Mouse (Mus musculus): ENCODE measurements at regions not wholly inside any gene's neighbourhood (a gene's known extent, or its start where the extent isn't known, plus 50 kb on each side); places are given as distances from the start of the nearest gene placed in this dataset.

- H3K4me1 ChIP-seq (ENCODE audit: control insufficient read depth, insufficient read depth, low read length), result no peaks in the 10 kb centered on the region
- no peaks in the 10 kb centered on the region for H3K36me3 ChIP-seq (ENCODE audit: control insufficient read depth, insufficient read depth, low read length, poor library complexity, severe bottlenecking)
- peaks cover 2% of the 10 kb centered on the region for H3K9me3 ChIP-seq (replicated peaks; ENCODE audit: control insufficient read depth, insufficient read depth, low read length, poor library complexity, severe bottlenecking)
- no peak overlapping the region for H3K9ac ChIP-seq (ENCODE audit: low read depth, poor library complexity, severe bottlenecking)
- no peak overlapping the region for H3K27ac ChIP-seq (ENCODE audit: insufficient read depth, low read length)
- TF ChIP-seq CTCF (IDR thresholded peaks at IDR 0.05; ENCODE audit: low read depth, low read length), result no peak
- no peak for TF ChIP-seq EP300 (IDR thresholded peaks at IDR 0.05; ENCODE audit: insufficient read depth, low read depth, low read length)
- no peak for TF ChIP-seq POLR2A (IDR thresholded peaks at IDR 0.05; ENCODE audit: insufficient read depth, low read length)
- no peak overlapping the region for H3K4me3 ChIP-seq (ENCODE audit: low read depth, low read length)
- no peaks in the 10 kb centered on the region for H3K27me3 ChIP-seq (ENCODE audit: control insufficient read depth, insufficient read depth, low read length, poor library complexity, severe bottlenecking)
Observed at GRCm38 (mm10) chr14:105662839-105663238, 233.8 kb downstream of the Spry2 start.

DNA sequence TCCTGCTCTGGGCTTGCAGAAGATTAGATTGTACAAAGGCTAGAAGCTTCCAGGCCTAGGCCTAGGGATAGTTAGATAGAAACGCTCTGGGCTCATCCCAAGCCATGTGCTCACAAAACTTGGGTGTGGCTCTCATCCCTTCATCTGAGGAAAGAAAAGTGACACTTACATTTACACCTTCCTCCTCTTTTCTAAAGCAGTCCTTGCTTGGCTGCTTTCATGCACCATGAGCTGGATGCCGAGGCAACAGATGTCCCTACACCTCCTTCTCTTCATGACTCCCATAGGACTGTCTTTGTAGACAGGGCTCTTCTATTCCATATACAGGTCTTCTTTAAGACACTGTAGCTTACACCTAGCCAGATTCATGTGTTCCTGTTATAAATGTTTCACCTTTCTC is 238.3 kb downstream of the Spry2 start:
- H3K4me3 ChIP-seq (ENCODE audit: low read depth, low read length), result no peak overlapping the region
- TF ChIP-seq CTCF (IDR thresholded peaks at IDR 0.05; ENCODE audit: low read depth, low read length) (no peak), POLR2A (IDR thresholded peaks at IDR 0.05; ENCODE audit: insufficient read depth, low read length) (no peak), EP300 (IDR thresholded peaks at IDR 0.05; ENCODE audit: insufficient read depth, low read depth, low read length) (no peak)

DNA sequence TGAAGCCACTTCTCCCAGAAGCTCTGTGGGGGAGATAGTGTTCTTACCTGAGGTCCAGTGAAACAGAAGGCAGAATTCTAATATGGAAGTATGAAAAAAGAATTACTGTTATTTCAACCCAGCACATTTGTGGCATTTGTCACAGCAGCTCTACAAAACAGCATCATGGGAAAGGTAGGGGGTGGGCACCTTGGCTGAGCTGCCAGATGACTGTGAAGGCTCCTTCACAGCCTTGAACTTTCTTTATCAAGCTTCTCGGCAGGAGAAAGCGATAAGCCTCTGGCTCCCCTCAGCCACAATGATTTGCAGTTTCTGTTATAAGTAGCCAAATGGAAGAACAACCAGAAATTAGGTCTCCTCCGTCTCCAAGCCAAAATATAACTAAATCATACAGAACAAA is 249.5 kb downstream of the Spry2 start:
- Histone ChIP-seq H3K27ac (ENCODE audit: insufficient read depth, low read length) (no peak overlapping the region), H3K4me1 (ENCODE audit: control insufficient read depth, insufficient read depth, low read length) (no peaks in the 10 kb centered on the region), H3K36me3 (ENCODE audit: control insufficient read depth, insufficient read depth, low read length, poor library complexity, severe bottlenecking) (no peaks in the 10 kb centered on the region), H3K4me3 (ENCODE audit: low read depth, low read length) (no peak overlapping the region), H3K9me3 (replicated peaks; ENCODE audit: control insufficient read depth, insufficient read depth, low read length, poor library complexity, severe bottlenecking) (no peaks in the 10 kb centered on the region; the same call in 1 of the 2 replicates), H3K27me3 (ENCODE audit: control insufficient read depth, insufficient read depth, low read length, poor library complexity, severe bottlenecking) (no peaks in the 10 kb centered on the region), H3K9ac (ENCODE audit: low read depth, poor library complexity, severe bottlenecking) (no peak overlapping the region)
- TF ChIP-seq EP300 (IDR thresholded peaks at IDR 0.05; ENCODE audit: insufficient read depth, low read depth, low read length), result no peak
- TF ChIP-seq CTCF (IDR thresholded peaks at IDR 0.05; ENCODE audit: low read depth, low read length), result no peak
- no peak for TF ChIP-seq POLR2A (IDR thresholded peaks at IDR 0.05; ENCODE audit: insufficient read depth, low read length)

More for the DNA sequence above, 238.3 kb downstream of the Spry2 start:
- Histone ChIP-seq H3K27ac (ENCODE audit: insufficient read depth, low read length) (no peak overlapping the region), H3K9ac (ENCODE audit: low read depth, poor library complexity, severe bottlenecking) (no peak overlapping the region), H3K36me3 (ENCODE audit: control insufficient read depth, insufficient read depth, low read length, poor library complexity, severe bottlenecking) (no peaks in the 10 kb centered on the region), H3K9me3 (replicated peaks; ENCODE audit: control insufficient read depth, insufficient read depth, low read length, poor library complexity, severe bottlenecking) (peaks cover 4% of the 10 kb centered on the region), H3K27me3 (ENCODE audit: control insufficient read depth, insufficient read depth, low read length, poor library complexity, severe bottlenecking) (no peaks in the 10 kb centered on the region), H3K4me1 (ENCODE audit: control insufficient read depth, insufficient read depth, low read length) (no peaks in the 10 kb centered on the region)

DNA sequence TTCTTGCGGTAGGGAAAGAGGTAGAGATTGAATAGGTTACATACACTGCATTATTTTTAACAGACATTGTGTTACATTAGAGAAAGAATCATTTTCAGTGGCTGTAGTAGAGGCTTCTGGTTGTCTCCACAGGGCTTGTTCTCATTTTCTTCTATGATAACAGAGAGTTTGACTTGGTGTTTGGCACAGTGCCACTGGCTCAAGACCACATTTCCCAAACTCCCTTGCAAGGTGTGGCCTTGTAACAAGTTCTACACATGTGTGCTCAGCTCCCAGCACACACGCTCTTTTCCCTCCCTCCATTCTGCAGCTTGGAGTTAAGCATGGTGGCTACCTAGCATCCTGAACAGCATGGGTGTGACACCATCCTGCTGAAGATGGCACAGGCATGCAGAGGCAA is 252.2 kb downstream of the Spry2 start:
- H3K9ac ChIP-seq (ENCODE audit: low read depth, poor library complexity, severe bottlenecking), result no peak overlapping the region
- no peak overlapping the region for H3K4me3 ChIP-seq (ENCODE audit: low read depth, low read length)
- H3K4me1 ChIP-seq (ENCODE audit: control insufficient read depth, insufficient read depth, low read length), result no peaks in the 10 kb centered on the region
- H3K36me3 ChIP-seq (ENCODE audit: control insufficient read depth, insufficient read depth, low read length, poor library complexity, severe bottlenecking), result no peaks in the 10 kb centered on the region
- no peak overlapping the region for H3K27ac ChIP-seq (ENCODE audit: insufficient read depth, low read length)
- H3K27me3 ChIP-seq (ENCODE audit: control insufficient read depth, insufficient read depth, low read length, poor library complexity, severe bottlenecking), result no peaks in the 10 kb centered on the region
- H3K9me3 ChIP-seq (replicated peaks; ENCODE audit: control insufficient read depth, insufficient read depth, low read length, poor library complexity, severe bottlenecking), result no peaks in the 10 kb centered on the region
- no peak for TF ChIP-seq EP300 (IDR thresholded peaks at IDR 0.05; ENCODE audit: insufficient read depth, low read depth, low read length)
- no peak for TF ChIP-seq CTCF (IDR thresholded peaks at IDR 0.05; ENCODE audit: low read depth, low read length)
- no peak for TF ChIP-seq POLR2A (IDR thresholded peaks at IDR 0.05; ENCODE audit: insufficient read depth, low read length)

GRCm38 (mm10) chr14:105643285-105643957 is 253.2 kb downstream of the Spry2 start:
- Histone ChIP-seq H3K9ac (ENCODE audit: low read depth, poor library complexity, severe bottlenecking) (no peak overlapping the region), H3K36me3 (ENCODE audit: control insufficient read depth, insufficient read depth, low read length, poor library complexity, severe bottlenecking) (no peaks in the 10 kb centered on the region), H3K4me3 (ENCODE audit: low read depth, low read length) (no peak overlapping the region), H3K27me3 (ENCODE audit: control insufficient read depth, insufficient read depth, low read length, poor library complexity, severe bottlenecking) (no peaks in the 10 kb centered on the region), H3K9me3 (replicated peaks; ENCODE audit: control insufficient read depth, insufficient read depth, low read length, poor library complexity, severe bottlenecking) (no peaks in the 10 kb centered on the region), H3K27ac (ENCODE audit: insufficient read depth, low read length) (no peak overlapping the region), H3K4me1 (ENCODE audit: control insufficient read depth, insufficient read depth, low read length) (no peaks in the 10 kb centered on the region)
- TF ChIP-seq EP300 (IDR thresholded peaks at IDR 0.05; ENCODE audit: insufficient read depth, low read depth, low read length), result no peak
- no peak for TF ChIP-seq CTCF (IDR thresholded peaks at IDR 0.05; ENCODE audit: low read depth, low read length)
- no peak for TF ChIP-seq POLR2A (IDR thresholded peaks at IDR 0.05; ENCODE audit: insufficient read depth, low read length)

DNA sequence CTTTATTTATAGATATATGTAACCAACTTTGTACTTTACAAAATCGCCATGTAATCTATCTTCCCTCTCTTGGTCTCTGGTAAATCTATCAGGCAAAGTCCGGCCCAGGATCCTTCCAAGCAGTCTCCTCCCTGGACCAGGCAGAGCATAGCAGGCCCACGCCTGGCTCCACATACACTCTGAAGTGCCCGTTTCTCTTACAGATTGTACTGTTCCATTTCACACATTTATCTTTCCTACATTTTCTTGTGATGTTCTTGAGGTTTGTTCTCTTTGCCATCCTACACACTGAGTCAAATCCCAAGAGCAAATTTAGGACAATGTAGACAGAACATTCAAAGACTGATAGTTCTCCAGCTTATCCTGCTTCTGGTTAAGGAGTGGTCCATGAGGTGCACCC is 264.3 kb downstream of the Spry2 start:
- H3K4me3 ChIP-seq (ENCODE audit: low read depth, low read length), result no peak overlapping the region
- no peaks in the 10 kb centered on the region; the same call in 1 of the 2 replicates for H3K27me3 ChIP-seq (ENCODE audit: control insufficient read depth, insufficient read depth, low read length, poor library complexity, severe bottlenecking)
- H3K9ac ChIP-seq (ENCODE audit: low read depth, poor library complexity, severe bottlenecking), result no peak overlapping the region
- no peaks in the 10 kb centered on the region for H3K9me3 ChIP-seq (replicated peaks; ENCODE audit: control insufficient read depth, insufficient read depth, low read length, poor library complexity, severe bottlenecking)
- peaks cover 2% of the 10 kb centered on the region for H3K4me1 ChIP-seq (ENCODE audit: control insufficient read depth, insufficient read depth, low read length)
- TF ChIP-seq EP300 (IDR thresholded peaks at IDR 0.05; ENCODE audit: insufficient read depth, low read depth, low read length) (no peak), CTCF (IDR thresholded peaks at IDR 0.05; ENCODE audit: low read depth, low read length) (no peak), POLR2A (IDR thresholded peaks at IDR 0.05; ENCODE audit: insufficient read depth, low read length) (no peak)
- H3K36me3 ChIP-seq (ENCODE audit: control insufficient read depth, insufficient read depth, low read length, poor library complexity, severe bottlenecking), result no peaks in the 10 kb centered on the region
- no peak overlapping the region for H3K27ac ChIP-seq (ENCODE audit: insufficient read depth, low read length)
